Mouse (Mus musculus) cerebellum, postnatal 36 days (tissue): ENCODE data around the gene Lrp3.
"Not testable (repeated sequence)": the region's sequence is repeated elsewhere in the genome, so short reads cannot be mapped to it uniquely, and the experiment has no call there.

Experiments used
- DNase-seq, 2 experiments: peaks; one replicate each; pipeline ENCODE4 v3.0.0; 2021 to 2022; ENCODE audit warnings: mixed read lengths in 2 of 2

Lrp3 gene

DNA sequence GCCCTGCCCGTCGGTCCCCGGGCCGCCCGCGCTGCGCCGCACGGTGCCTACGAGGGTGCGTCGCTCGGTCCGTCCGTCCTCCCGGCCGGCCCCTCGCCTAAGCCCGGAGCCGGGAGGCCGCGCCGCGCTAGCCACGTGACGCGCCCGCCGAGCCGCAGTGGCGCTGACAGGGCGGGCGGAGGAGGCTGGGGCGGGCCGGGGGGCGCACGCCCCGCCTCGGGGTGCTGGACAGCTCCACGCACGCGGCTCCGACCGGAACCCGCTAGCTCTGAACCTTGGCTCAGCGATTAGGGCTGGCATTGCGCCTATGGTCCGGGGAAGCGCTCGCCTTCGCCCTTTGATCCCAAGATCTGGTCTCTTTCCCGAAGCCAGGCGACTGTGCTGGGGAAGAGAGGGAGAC lies at the start of gene Lrp3:
Gene Lrp3, minus strand, starts transcription at position 274 of the 400 bp plus-strand sequence.
- DNase-seq: peak; percentile 73 to 80

DNA sequence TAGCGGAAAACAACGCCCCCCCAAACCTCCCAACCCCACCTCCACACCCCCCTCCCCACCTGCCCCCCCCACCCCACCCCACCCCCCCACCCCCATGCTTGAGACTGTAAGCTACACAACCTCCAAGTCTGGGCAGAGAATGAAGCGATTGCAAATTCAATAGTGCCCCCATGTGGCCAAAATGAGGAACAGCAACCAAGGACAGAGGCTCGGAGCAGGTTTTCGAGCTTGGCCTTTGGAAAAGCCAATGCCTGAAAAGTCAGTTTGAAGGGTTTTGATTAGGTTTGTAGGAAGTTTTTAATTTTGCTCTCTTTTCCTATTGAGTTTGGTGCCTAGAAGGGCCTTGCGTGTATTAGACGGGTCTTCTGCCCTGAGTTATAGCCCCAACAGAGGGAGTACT lies 49.4 kb upstream of the Lrp3 start:
- peak; percentile 52 to 56 for DNase-seq

GRCm38 (mm10) chr7:35263595-35264489 lies 48.5 kb upstream of the Lrp3 start:
- DNase-seq: no peak

DNA sequence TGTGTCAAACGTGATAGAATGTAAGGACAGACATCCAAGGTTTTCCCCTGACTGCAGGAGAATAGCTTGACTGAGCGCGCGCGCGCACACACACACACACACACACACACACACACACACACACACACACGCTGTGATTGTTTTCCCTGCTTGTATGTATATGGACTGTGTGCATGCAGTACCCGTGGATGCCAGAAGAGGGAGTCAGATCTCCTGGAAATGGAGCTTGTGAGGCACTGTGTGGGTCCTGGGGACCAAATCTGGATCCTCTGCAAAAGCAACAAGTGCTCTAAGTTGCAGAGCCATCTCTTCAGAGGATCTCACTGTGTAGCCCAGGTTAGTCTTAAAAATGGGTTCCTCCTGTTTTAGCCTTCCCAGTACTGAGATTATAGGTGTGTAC lies 44.1 kb upstream of the Lrp3 start:
- DNase-seq: no peak

DNA sequence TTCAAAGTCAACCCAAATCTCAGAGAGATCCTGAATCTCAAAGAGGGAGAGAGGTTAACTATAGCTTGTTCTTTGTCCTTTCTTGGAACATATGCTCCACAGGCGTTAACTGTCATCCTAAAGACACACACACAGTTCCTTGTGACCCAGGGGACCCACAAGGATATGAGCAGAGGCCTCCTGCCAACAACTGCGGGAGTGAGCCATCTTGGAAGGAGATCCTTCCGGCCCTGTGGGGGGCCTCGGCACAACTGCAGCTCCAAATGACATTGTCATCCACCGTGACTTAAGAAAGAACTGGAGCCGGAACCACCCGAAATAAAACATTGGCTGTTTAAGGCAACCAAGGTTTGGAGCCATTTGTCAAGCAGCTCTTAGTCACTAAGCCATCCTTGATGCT lies 43.0 kb upstream of the Lrp3 start:
- DNase-seq: no peak

DNA sequence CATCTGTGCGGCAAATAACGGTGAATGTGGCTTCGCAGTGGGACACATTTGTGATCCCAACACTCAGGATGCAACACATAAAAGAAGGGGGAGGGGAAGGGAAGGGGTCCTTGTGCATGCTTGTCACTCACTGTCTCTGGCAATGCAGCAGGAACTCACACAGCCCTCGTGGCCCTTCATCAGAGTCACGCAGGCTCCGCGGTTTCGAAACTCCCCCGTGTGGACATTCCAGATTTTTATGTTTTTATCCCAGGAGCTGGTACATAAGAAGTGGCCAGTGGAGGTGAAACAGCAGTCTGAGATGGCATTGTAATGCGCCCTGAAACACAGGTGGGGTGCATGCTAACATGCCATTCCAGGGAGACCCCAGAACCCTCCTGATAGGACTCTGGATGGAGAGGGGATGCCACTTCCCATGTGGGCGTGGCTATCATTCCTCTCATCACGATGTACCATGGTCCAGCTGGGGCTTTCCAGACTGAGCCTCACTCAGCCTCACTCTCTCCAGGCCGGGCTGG lies 36.8 kb upstream of the Lrp3 start:
- peak; percentile 36 to 46 for DNase-seq

GRCm38 (mm10) chr7:35237935-35238334 lies 22.6 kb upstream of the Lrp3 start:
- not testable (repeated sequence) for DNase-seq

- DNase-seq: peak; percentile 56 to 57
Observed at GRCm38 (mm10) chr7:35235308-35235707, 20.0 kb upstream of the Lrp3 start.

GRCm38 (mm10) chr7:35234361-35235245 lies 19.3 kb upstream of the Lrp3 start:
- DNase-seq: peak; percentile 96 to 99

GRCm38 (mm10) chr7:35233861-35234260 lies 18.6 kb upstream of the Lrp3 start:
- DNase-seq: peak in 1 of 2 experiments; percentile 24

- DNase-seq: no peak
Observed at GRCm38 (mm10) chr7:35232796-35233455, 17.6 kb upstream of the Lrp3 start.

GRCm38 (mm10) chr7:35230333-35230732 lies 15.0 kb upstream of the Lrp3 start:
- no peak for DNase-seq

- DNase-seq: no peak
Observed at GRCm38 (mm10) chr7:35220694-35221365, 5.5 kb upstream of the Lrp3 start.

DNA sequence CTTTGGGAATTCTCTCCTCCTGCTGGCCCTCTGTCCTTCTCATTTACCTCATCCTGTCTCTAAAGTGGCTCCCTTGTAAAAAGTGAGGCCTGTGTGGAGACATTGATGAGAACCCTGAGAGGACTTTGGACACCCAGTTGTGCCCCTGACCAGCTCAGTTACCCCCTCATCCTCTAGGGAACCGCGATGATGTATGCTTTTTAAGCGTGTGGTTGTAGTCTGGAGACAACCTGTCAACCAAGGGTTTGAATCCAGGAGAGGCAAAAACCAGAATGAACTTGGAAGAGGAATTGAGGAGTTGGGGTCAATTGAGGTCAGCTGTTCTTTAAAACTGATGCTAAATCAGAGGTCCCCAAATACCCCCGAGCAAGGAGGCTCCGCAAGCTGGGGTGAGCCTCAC lies 433 bp upstream of the Lrp3 start:
- DNase-seq: no peak

GRCm38 (mm10) chr7:35214442-35215222 lies 666 bp downstream of the Lrp3 start:
- DNase-seq: peak; percentile 22 to 44

- DNase-seq: peak; percentile 65 to 66
Observed at GRCm38 (mm10) chr7:35211791-35212190, 3.5 kb downstream of the Lrp3 start.

- DNase-seq: no peak
Observed at GRCm38 (mm10) chr7:35199755-35200154, 15.5 kb downstream of the Lrp3 start.

DNA sequence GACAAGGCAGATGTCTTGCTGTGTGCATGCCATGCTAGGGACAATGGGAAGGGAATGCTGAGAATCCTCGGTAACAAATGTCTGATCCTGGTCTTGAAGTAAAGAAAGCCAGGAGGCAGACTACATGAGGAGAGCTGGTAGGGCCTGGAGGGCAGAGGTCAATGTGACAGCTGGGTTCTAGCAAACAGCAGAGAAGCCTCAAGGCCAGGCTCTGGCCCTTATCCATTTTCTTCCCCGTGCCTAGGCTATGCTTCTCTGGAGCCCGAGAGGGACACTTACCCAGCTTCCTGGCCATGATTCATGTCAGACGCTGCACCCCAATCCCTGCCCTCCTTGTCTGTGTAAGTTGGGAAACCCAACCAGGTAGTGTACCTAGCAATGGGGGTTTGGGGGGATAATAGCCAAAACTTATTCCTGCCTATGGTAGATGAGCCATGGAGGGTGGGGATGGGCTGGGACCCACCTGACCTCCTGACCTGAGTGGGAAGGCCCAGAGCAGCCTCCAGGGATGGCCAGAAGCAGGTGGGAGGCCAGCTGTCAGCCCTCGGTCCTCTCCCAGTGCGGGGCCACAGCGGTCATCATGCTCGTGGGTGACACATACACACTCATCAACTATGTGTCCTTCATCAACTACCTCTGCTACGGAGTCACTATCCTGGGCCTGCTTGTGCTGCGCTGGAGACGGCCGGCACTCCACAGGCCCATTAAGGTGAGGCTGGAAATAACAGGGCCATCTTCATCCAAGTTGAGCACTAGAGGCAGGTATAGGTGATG lies 16.1 kb downstream of the Lrp3 start:
- no peak for DNase-seq

- DNase-seq: no peak
Observed at GRCm38 (mm10) chr7:35197022-35197421, 18.3 kb downstream of the Lrp3 start.

GRCm38 (mm10) chr7:35191276-35191675 lies 24.0 kb downstream of the Lrp3 start:
- DNase-seq: no peak

DNA sequence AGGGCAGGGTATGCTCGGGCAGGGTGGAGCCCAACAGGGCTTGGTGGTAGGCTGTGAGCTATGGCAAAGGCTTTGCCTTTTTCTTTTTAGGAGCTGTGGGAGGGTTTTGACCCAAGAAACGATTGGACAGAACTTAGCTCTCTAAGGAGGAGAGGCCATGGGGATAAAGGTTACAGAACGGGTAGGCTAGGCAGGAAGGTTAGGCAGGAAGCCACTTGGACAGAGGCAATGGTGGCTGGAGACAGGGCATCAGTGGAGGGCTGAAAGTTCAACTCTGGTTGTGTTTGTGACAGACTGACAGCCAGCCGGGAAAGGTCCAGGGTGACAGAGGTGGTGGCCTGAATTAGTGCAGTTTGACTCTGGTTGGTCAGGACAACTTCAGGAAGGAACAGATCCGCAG lies 25.6 kb downstream of the Lrp3 start:
- DNase-seq: no peak
